Mouse (Mus musculus) stomach, embryonic 14.5 days (tissue): Measurements from ENCODE around the gene Gng2. TPM values are rescaled to one million over a fixed set of nuclear protein-coding genes. Genes with fewer than 3 reads are reported as not detected.

Source experiments
- ATAC-seq: fragments of 200-750 bp; cut with Nextera tagmentation; 2 replicates; pipeline ENCODE4 v1.8.0; 2017; ENCODE audit warnings: low read depth, moderate TSS enrichment; ENCODE audit not compliant: insufficient number of reproducible peaks, insufficient read depth, low FRiP score
- H3K27ac ChIP-seq: fragments of 300-500 bp; sonication (generic); 2 replicates; pipeline ENCODE4 v1.5.1; 2014; ENCODE audit warnings: mild to moderate bottlenecking, low read length, moderate library complexity, mixed read lengths
- H3K27me3 ChIP-seq: fragments of 300-500 bp; sonication (generic); 2 replicates; pipeline ENCODE4 v1.6.1; 2014; ENCODE audit warnings: low read length, control low read depth, mixed read lengths; ENCODE audit not compliant: control insufficient read depth, insufficient read depth
- H3K36me3 ChIP-seq: fragments of 300-500 bp; sonication (generic); 2 replicates; pipeline ENCODE4 v1.6.1; 2014; ENCODE audit warnings: mild to moderate bottlenecking, control low read depth, low read length, moderate library complexity, mixed read lengths; ENCODE audit not compliant: control insufficient read depth, insufficient read depth
- H3K4me1 ChIP-seq: fragments of 300-500 bp; sonication (generic); 2 replicates; pipeline ENCODE4 v1.6.1; 2014; ENCODE audit warnings: low read length, control low read depth, mixed read lengths; ENCODE audit not compliant: control insufficient read depth, insufficient read depth
- H3K4me2 ChIP-seq: fragments of 300-500 bp; sonication (generic); replicated peaks from 2 replicates; pipeline ENCODE4 v1.6.1; 2014; ENCODE audit warnings: low read depth, low read length, control low read depth
- H3K4me3 ChIP-seq: fragments of 300-500 bp; sonication (generic); 2 replicates; pipeline ENCODE4 v1.5.1; 2014; ENCODE audit warnings: low read depth, low read length, control low read depth
- H3K9ac ChIP-seq: fragments of 300-500 bp; sonication (generic); replicated peaks from 2 replicates; pipeline ENCODE4 v1.6.1; 2014; ENCODE audit warnings: low read depth, mild to moderate bottlenecking, control low read depth, low read length, moderate library complexity, mixed read lengths
- H3K9me3 ChIP-seq: fragments of 300-500 bp; sonication (generic); 2 replicates; pipeline ENCODE4 v1.6.1; 2016; ENCODE audit warnings: low read depth, low read length, control low read depth; ENCODE audit not compliant: control insufficient read depth
- WGBS: fragments of 180-500 bp; shearing (Covaris S2); extraction: QIAGEN DNeasy Blood & Tissue Kit; methylation state at CpG from one replicate; pipeline ENCODE4 v1.1.7; 2014; 5-methylcytosine and 5-hydroxymethylcytosine counted together
- polyA plus RNA-seq: library from polyadenylated mRNA; unstranded; fragments of >200 nt; fragmentation: Nextera tagmentation; extraction: Ambion mirVana; gene quantifications from 2 replicates; pipeline ENCODE4 v1.2.1, GENCODE M21; 2014

Gng2 gene
- polyA plus RNA-seq, 1 experiment from 2014 or later = 72.5 TPM

DNA sequence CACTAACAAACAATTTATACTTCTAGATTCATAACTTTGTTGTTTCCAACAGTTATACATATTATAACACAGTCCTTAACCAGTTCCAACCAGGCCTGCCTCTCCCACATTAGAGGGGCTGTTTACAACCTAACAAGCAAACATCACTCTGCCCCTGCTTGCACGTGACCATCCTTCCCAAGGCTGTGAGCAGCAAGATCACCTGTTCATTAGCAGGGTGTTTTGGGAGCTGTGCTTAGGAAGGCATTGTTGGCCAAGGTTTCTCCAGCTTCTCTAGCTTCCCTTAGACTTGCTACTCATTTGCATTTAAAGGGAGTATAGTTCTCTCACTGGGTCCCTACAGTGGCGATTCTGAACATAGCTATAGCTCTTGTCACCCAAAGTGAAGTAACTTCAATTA is 119.1 kb downstream of the Gng2 start:
- Histone ChIP-seq H3K27me3 (no peaks in the 10 kb centered on the region), H3K4me2 (no peak overlapping the region), H3K9me3 (peaks cover 3% of the 10 kb centered on the region; the same call in 1 of the 2 replicates), H3K4me1 (no peaks in the 10 kb centered on the region), H3K36me3 (no peaks in the 10 kb centered on the region), H3K9ac (no peak overlapping the region), H3K27ac (no peak overlapping the region), H3K4me3 (no peak overlapping the region)
- WGBS = 72% methylated on average over 2 of the region's 2 CpGs
- ATAC-seq = no peak

DNA sequence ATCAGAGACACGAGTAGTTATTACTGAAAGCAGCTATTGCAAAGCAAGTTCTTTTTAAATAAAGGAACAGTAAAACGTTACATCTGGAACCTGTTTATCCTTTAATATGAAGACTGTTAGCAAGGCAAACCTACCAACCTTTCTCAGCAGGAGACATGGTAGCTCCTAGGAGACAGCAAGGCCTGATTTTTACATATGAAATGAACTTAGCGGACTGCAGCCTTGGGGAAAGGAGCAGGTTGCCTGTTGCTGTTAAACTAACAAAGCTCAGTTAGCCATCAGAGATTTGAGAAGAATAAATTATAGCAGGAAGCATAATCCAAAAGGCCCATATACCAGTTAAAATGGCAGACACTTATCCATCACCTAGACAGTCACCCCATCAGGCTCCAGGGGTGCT is 124.0 kb downstream of the Gng2 start:
- Histone ChIP-seq H3K4me2 (no peak overlapping the region), H3K27ac (no peak overlapping the region), H3K27me3 (no peaks in the 10 kb centered on the region), H3K9me3 (peaks cover 3% of the 10 kb centered on the region; the same call in 1 of the 2 replicates), H3K36me3 (no peaks in the 10 kb centered on the region), H3K9ac (no peak overlapping the region), H3K4me1 (no peaks in the 10 kb centered on the region), H3K4me3 (no peak overlapping the region)
- 52% methylated on average over 3 of the region's 3 CpGs for WGBS
- no peak for ATAC-seq

DNA sequence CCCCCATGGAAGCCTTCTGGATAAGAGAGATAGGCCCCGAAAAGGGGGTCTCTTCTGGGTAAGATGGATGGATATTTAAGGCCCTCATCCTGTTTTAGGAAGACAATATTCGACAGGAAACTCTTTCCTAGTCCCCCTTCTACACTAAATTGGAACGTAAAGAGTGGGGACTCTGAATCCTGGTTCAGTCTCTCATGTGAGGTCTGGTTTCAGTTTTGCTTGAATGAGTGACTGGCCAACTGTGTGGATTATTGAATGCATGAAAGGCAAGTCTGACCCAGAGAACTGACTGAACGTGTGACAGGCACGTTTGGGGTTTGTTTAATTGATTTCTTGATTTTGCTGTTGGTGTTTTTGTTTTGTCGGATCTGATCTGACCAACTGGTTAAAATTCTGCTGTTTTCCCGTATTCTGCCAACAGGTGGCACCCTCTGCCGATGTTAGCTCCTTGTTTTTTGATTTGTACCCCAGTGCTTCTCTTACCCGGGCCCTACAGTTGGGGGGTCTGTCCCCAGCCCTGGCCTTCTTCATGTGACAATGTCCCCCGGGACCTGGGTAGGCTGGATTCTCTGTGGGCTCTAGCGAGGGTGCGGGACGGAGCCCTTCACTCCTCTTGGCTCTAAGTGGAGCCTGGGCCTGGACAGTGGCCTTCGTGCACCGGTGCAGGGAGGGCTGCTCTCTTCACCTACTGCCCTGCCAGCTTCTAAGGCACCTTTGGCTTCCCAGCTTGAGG is 137.7 kb downstream of the Gng2 start:
- Histone ChIP-seq H3K27ac (no peak overlapping the region), H3K36me3 (no peaks in the 10 kb centered on the region), H3K4me2 (peak overlapping the region; percentile 40), H3K4me1 (no peaks in the 10 kb centered on the region), H3K4me3 (peak overlapping the region; percentile 10; the same call in 1 of the 2 replicates), H3K27me3 (no peaks in the 10 kb centered on the region), H3K9me3 (no peaks in the 10 kb centered on the region), H3K9ac (no peak overlapping the region)
- WGBS = 32% methylated on average over 15 of the region's 15 CpGs
- ATAC-seq = 0 out of 2 replicates have a peak, but pooled peaks have one; percentile 42

DNA sequence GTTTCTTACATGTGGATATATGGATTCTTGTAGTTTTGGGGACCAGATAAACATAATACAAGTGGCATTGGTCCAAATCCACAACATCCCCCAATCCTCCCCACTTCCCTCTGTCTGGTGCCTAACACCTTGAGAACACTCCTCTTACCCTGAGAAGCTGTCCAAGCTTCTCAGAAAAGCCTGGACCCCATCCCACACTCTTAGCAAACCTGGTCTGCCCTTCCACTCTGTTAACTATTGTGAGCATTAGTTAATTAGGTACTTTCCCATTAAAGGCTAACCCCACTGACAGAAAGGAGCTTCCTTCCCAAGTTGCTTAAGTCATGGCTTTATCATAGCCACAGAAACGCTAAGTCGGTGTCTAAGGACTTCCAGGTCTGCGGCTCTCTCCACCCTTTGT is 141.1 kb downstream of the Gng2 start:
- Histone ChIP-seq H3K4me1 (no peaks in the 10 kb centered on the region), H3K9ac (no peak overlapping the region), H3K27me3 (no peaks in the 10 kb centered on the region), H3K9me3 (no peaks in the 10 kb centered on the region), H3K4me3 (no peak overlapping the region), H3K36me3 (no peaks in the 10 kb centered on the region), H3K4me2 (no peak overlapping the region), H3K27ac (no peak overlapping the region)
- 79% methylated on average over 3 of the region's 3 CpGs for WGBS
- no peak for ATAC-seq

DNA sequence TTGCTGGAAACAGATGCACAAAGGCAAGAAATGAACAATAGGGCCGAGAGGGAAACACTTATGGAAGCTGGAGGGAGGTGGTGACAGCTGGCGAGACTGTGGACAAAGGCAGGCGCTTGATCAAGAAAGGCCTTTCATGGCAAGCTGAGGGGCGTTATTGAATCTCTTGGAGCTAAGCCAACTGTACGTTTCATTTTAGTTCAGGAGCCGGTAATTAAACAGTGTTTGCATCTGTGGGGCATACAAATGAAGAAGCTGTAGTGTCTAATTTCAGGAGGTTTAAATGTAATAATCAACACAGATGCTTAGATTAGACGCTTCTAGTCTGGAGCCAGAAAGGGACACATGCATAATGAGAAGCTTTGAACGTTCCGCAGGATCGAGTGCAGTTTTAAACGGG is 151.9 kb downstream of the Gng2 start:
- H3K9ac ChIP-seq = no peak overlapping the region
- H3K36me3 ChIP-seq = peaks cover 6% of the 10 kb centered on the region; the same call in 1 of the 2 replicates
- peaks cover 4% of the 10 kb centered on the region; the same call in 1 of the 2 replicates for H3K4me1 ChIP-seq
- no peaks in the 10 kb centered on the region for H3K27me3 ChIP-seq
- no peaks in the 10 kb centered on the region for H3K9me3 ChIP-seq
- no peak overlapping the region for H3K4me3 ChIP-seq
- H3K27ac ChIP-seq = no peak overlapping the region
- no peak for ATAC-seq
- no peak overlapping the region for H3K4me2 ChIP-seq
- 74% methylated on average over 11 of the region's 11 CpGs for WGBS

DNA sequence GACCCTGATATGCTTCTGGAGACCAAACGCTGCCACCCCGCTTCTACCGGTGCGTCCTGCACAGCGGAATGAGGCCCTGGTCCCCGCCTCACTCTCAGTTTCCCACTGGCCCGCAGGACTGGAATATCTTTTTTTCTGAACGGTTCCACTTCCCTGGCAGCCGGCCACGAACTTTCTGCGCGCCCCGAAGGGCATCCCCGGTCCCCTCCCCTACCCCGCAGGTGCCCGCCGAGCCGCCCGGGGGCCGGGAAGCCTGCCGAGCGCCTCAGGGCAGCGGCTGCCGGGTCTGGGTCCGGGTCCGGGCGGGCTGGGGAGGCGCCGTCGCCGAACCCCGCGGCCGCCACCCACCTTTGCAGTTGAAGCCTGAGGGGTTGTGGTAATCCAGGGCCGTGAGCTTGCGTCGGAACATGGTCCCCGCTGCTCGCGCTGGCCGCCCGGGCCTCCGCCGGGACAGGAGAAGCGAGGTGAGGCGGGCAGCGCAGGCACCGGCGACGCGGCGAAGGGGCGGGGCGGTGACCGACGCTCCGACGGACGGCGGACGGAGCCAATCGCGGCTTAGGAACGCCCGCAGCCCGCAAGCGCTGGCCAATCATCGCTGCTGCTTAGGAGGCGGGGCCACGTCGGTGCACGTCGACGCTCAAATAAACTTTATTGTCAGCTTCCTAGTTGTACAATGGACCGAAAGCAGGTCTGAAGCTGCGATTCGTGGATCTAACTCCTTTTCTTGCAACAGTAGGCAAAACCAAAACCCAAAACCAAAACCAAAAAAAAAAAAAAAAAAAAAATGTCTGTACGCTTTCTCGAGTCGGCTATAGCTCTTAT is 153.9 kb downstream of the Gng2 start, which contains the start of gene Rtraf:
Rtraf (minus strand) TSS at position 504 of the 822 bp plus-strand sequence.
- Histone ChIP-seq H3K36me3 (peaks cover 6% of the 10 kb centered on the region; the same call in 1 of the 2 replicates), H3K4me1 (peaks cover 4% of the 10 kb centered on the region; the same call in 1 of the 2 replicates), H3K27me3 (no peaks in the 10 kb centered on the region), H3K27ac (peak within 1 kb of the TSS; percentile 75), H3K9me3 (no peaks in the 10 kb centered on the region), H3K9ac (peak within 1 kb of the TSS; percentile 88), H3K4me2 (peak within 1 kb of the TSS; percentile 81), H3K4me3 (peak within 1 kb of the TSS; percentile 95)
- ATAC-seq = peak; percentile 99
- under 1% methylated on average over 80 of the region's 80 CpGs for WGBS

Other genes starting within 250 kb of the Gng2 start
- 81.2 and 90.5 TPM in 2 replicates for gene Nid2, start 226.4 kb downstream of the Gng2 start, polyA plus RNA-seq
- gene Rtraf, start 153.8 kb downstream of the Gng2 start, polyA plus RNA-seq = 218 and 227 TPM in 2 replicates
- 15.1 and 16.2 TPM in 2 replicates for gene Saysd1, start 160.9 kb upstream of the Gng2 start, polyA plus RNA-seq
- 5.5 and 6.7 TPM in 2 replicates for gene Kcnk5, start 204.2 kb upstream of the Gng2 start, polyA plus RNA-seq